Mouse (Mus musculus) midbrain, embryonic 16.5 days (tissue): ENCODE measurements around the gene Ttll12. TPM values are rescaled to one million over a fixed set of nuclear protein-coding genes. Genes with fewer than 3 reads are reported as not detected.

Experiments
- ATAC-seq: fragments of 200-750 bp; cut with Nextera tagmentation; 2 replicates; pipeline ENCODE4 v1.8.0; 2017; ENCODE audit warnings: moderate TSS enrichment
- H3K27ac ChIP-seq: fragments of 300-500 bp; sonication (generic); 2 replicates; pipeline ENCODE4 v1.5.1; 2014; ENCODE audit warnings: mild to moderate bottlenecking, low read length, mixed read lengths
- H3K27me3 ChIP-seq: fragments of 300-500 bp; sonication (generic); 2 replicates; pipeline ENCODE4 v1.6.1; 2014; ENCODE audit warnings: low read depth, low read length, mixed read lengths; ENCODE audit not compliant: control insufficient read depth, insufficient read depth
- H3K36me3 ChIP-seq: fragments of 300-500 bp; sonication (generic); 2 replicates; pipeline ENCODE4 v1.6.1; 2014; ENCODE audit warnings: mild to moderate bottlenecking, low read length, moderate library complexity, mixed read lengths; ENCODE audit not compliant: control insufficient read depth, insufficient read depth
- H3K4me1 ChIP-seq: fragments of 300-500 bp; sonication (generic); 2 replicates; pipeline ENCODE4 v1.6.1; 2014; ENCODE audit warnings: mild to moderate bottlenecking, low read length, mixed read lengths; ENCODE audit not compliant: control insufficient read depth, insufficient read depth
- H3K4me2 ChIP-seq: fragments of 300-500 bp; sonication (generic); 2 replicates; pipeline ENCODE4 v1.6.1; 2014; ENCODE audit warnings: mild to moderate bottlenecking, low read length, mixed read lengths
- H3K4me3 ChIP-seq: fragments of 300-500 bp; sonication (generic); 2 replicates; pipeline ENCODE4 v1.5.1; 2014; ENCODE audit warnings: low read depth, mild to moderate bottlenecking, low read length, moderate library complexity, mixed read lengths
- H3K9ac ChIP-seq: fragments of 300-500 bp; sonication (generic); 2 replicates; pipeline ENCODE4 v1.6.1; 2014; ENCODE audit warnings: low read depth, low read length, mixed read lengths
- H3K9me3 ChIP-seq: fragments of 300-500 bp; sonication (generic); replicated peaks from 2 replicates; pipeline ENCODE4 v1.6.1; 2014; ENCODE audit warnings: mild to moderate bottlenecking, low read length, mixed read lengths; ENCODE audit not compliant: control insufficient read depth, poor library complexity, severe bottlenecking
- WGBS: fragments of 180-500 bp; shearing (Covaris S2); extraction: QIAGEN DNeasy Blood & Tissue Kit; methylation state at CpG from one replicate; pipeline ENCODE4 v1.1.7; 2014; 5-methylcytosine and 5-hydroxymethylcytosine counted together
- polyA plus RNA-seq: library from polyadenylated mRNA; unstranded; fragments of >200 nt; fragmentation: Nextera tagmentation; extraction: Ambion mirVana; gene quantifications from 2 replicates; pipeline ENCODE4 v1.2.1, GENCODE M21; 2015

Gene Ttll12
- polyA plus RNA-seq, 1 experiment from 2014 or later, result 49.2 TPM

GRCm38 (mm10) chr15:83629716-83630115 is 34.8 kb upstream of the Ttll12 start:
- Histone ChIP-seq H3K4me2 (no peak overlapping the region), H3K4me1 (no peaks in the 10 kb centered on the region), H3K27me3 (no peaks in the 10 kb centered on the region), H3K27ac (no peak overlapping the region), H3K9me3 (no peaks in the 10 kb centered on the region), H3K36me3 (no peaks in the 10 kb centered on the region), H3K4me3 (no peak overlapping the region), H3K9ac (no peak overlapping the region)
- WGBS, result 78% methylated on average over 3 of the region's 3 CpGs
- no peak for ATAC-seq

- H3K36me3 ChIP-seq, result no peaks in the 10 kb centered on the region
- H3K9me3 ChIP-seq, result no peaks in the 10 kb centered on the region
- H3K27me3 ChIP-seq, result no peaks in the 10 kb centered on the region
- no peak overlapping the region for H3K9ac ChIP-seq
- H3K4me1 ChIP-seq, result no peaks in the 10 kb centered on the region
- ATAC-seq, result no peak
- H3K4me3 ChIP-seq, result no peak overlapping the region
- no peak overlapping the region for H3K4me2 ChIP-seq
- no peak overlapping the region for H3K27ac ChIP-seq
- 90% methylated on average over 2 of the region's 2 CpGs for WGBS
Observed at GRCm38 (mm10) chr15:83626142-83626645, 31.2 kb upstream of the Ttll12 start.

GRCm38 (mm10) chr15:83615245-83615644 is 20.3 kb upstream of the Ttll12 start:
- Histone ChIP-seq H3K9ac (no peak overlapping the region), H3K4me1 (no peaks in the 10 kb centered on the region), H3K4me3 (no peak overlapping the region), H3K9me3 (no peaks in the 10 kb centered on the region), H3K4me2 (no peak overlapping the region), H3K27ac (no peak overlapping the region), H3K27me3 (no peaks in the 10 kb centered on the region), H3K36me3 (no peaks in the 10 kb centered on the region)
- no peak for ATAC-seq
- 90% methylated on average over 3 of the region's 3 CpGs for WGBS

- no peak overlapping the region for H3K27ac ChIP-seq
- no peaks in the 10 kb centered on the region for H3K27me3 ChIP-seq
- H3K9me3 ChIP-seq, result no peaks in the 10 kb centered on the region
- no peaks in the 10 kb centered on the region for H3K36me3 ChIP-seq
- H3K4me3 ChIP-seq, result no peak overlapping the region
- H3K4me1 ChIP-seq, result no peaks in the 10 kb centered on the region
- H3K4me2 ChIP-seq, result no peak overlapping the region
- H3K9ac ChIP-seq, result no peak overlapping the region
- no peak for ATAC-seq
- WGBS, result 55% methylated on average over 15 of the region's 15 CpGs
Observed at GRCm38 (mm10) chr15:83607115-83607802, 12.3 kb upstream of the Ttll12 start.

GRCm38 (mm10) chr15:83606700-83607099 is 11.7 kb upstream of the Ttll12 start:
- ATAC-seq, result no peak

GRCm38 (mm10) chr15:83606216-83606615 is 11.3 kb upstream of the Ttll12 start:
- no peak for ATAC-seq
- WGBS, result 92% methylated on average over 11 of the region's 11 CpGs

More at GRCm38 (mm10) chr15:83606700-83607099, 11.7 kb upstream of the Ttll12 start:
- H3K27me3 ChIP-seq, result no peaks in the 10 kb centered on the region
- H3K4me3 ChIP-seq, result no peak overlapping the region
- H3K9me3 ChIP-seq, result no peaks in the 10 kb centered on the region
- H3K27ac ChIP-seq, result no peak overlapping the region
- no peaks in the 10 kb centered on the region for H3K36me3 ChIP-seq
- H3K4me1 ChIP-seq, result no peaks in the 10 kb centered on the region
- H3K4me2 ChIP-seq, result no peak overlapping the region
- no peak overlapping the region for H3K9ac ChIP-seq
- 90% methylated on average over 8 of the region's 8 CpGs for WGBS

GRCm38 (mm10) chr15:83603426-83603825 is 8.5 kb upstream of the Ttll12 start:
- WGBS, result 97% methylated on average over 7 of the region's 7 CpGs
- H3K9me3 ChIP-seq, result no peaks in the 10 kb centered on the region
- no peak overlapping the region for H3K4me2 ChIP-seq
- no peak overlapping the region for H3K27ac ChIP-seq
- no peak overlapping the region for H3K4me3 ChIP-seq
- H3K9ac ChIP-seq, result no peak overlapping the region
- no peaks in the 10 kb centered on the region for H3K36me3 ChIP-seq
- H3K27me3 ChIP-seq, result no peaks in the 10 kb centered on the region
- no peak for ATAC-seq
- H3K4me1 ChIP-seq, result no peaks in the 10 kb centered on the region

More at GRCm38 (mm10) chr15:83606216-83606615, 11.3 kb upstream of the Ttll12 start:
- Histone ChIP-seq H3K4me2 (no peak overlapping the region), H3K27me3 (no peaks in the 10 kb centered on the region), H3K27ac (no peak overlapping the region), H3K36me3 (no peaks in the 10 kb centered on the region), H3K4me3 (no peak overlapping the region), H3K9ac (no peak overlapping the region), H3K9me3 (no peaks in the 10 kb centered on the region), H3K4me1 (no peaks in the 10 kb centered on the region)

- Histone ChIP-seq H3K9ac (no peak overlapping the region), H3K4me3 (no peak overlapping the region), H3K4me1 (no peaks in the 10 kb centered on the region), H3K27me3 (no peaks in the 10 kb centered on the region), H3K9me3 (no peaks in the 10 kb centered on the region), H3K36me3 (no peaks in the 10 kb centered on the region), H3K4me2 (no peak overlapping the region), H3K27ac (no peak overlapping the region)
- ATAC-seq, result no peak
- 96% methylated on average over 1 of the region's 1 CpGs for WGBS
Observed at GRCm38 (mm10) chr15:83603046-83603396, 8.1 kb upstream of the Ttll12 start.

GRCm38 (mm10) chr15:83602372-83603045 is 7.6 kb upstream of the Ttll12 start:
- H3K9ac ChIP-seq, result no peak overlapping the region
- H3K4me3 ChIP-seq, result no peak overlapping the region
- H3K4me1 ChIP-seq, result no peaks in the 10 kb centered on the region
- no peak overlapping the region for H3K4me2 ChIP-seq
- ATAC-seq, result no peak
- H3K36me3 ChIP-seq, result no peaks in the 10 kb centered on the region
- 91% methylated on average over 12 of the region's 13 CpGs for WGBS
- no peaks in the 10 kb centered on the region for H3K27me3 ChIP-seq
- H3K9me3 ChIP-seq, result no peaks in the 10 kb centered on the region
- no peak overlapping the region for H3K27ac ChIP-seq
